Mouse (Mus musculus) kidney, adult 18-20 months (tissue): ENCODE data around the gene Ubl4b.
A peak's percentile ranks its signal among the peaks of the same experiment; 100 is the strongest.

Source experiments
- DNase-seq: peaks from one replicate; pipeline ENCODE4 v3.0.0; 2021

Gene Ubl4b

DNA sequence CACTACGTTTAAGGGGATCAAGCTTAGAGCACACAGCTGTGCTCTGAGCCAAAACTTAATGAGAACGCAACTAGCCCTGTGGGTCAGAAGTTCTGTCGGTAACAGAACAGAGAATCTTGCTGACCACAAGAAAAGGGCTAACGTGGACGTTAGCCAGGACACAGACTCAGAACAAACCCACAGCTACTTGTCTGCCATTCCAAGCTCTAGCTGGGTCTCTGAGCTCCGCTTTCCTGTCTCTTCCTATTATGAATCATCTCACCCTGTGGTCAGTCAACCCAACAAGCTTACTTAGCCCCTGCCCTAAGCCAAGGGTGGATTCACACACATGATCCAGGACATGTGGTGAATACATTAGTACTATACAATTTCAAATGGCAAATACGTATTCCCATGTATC lies 12.9 kb upstream of the Ubl4b start:
- no peak for DNase-seq

DNA sequence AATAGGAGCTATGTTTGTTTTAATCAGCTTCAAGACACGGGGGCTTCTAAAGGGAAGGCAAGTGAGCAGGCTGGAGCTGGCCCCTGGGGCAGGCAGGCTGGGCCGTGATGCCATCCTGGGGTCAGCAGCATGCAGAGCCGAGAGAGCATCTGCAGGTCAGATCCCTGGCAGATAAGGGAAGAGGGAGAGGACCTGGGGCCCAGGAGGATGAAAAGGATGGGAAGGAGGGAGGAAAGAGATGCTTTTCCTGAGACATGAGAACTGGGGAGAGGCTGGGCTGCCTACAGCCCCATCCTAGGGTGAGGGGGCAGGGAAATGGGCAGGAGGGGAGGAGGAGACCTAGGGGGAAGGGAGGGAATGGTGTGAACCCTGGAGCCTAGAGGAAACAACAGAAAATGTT lies 10.5 kb upstream of the Ubl4b start:
- no peak for DNase-seq

DNA sequence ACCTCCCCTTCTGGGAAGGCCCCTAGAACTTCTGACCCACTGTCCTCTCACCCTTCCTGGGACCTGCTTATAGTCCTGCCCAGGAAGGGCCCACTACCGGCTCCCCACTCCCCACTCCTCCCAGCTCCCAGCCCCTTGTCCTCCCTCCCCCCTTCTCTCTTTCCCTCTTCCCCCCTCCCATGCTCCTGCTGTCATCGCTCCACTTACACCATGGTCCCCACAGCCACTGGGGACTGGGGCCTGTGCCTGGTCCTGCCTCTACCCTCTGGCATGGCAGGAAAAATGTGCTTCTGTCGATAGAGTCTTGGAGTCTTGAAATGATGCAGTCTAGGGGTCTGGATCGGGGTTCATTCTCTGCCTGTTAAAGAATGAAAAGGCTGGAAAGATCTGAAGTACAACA lies 9.0 kb upstream of the Ubl4b start:
- DNase-seq: no peak

DNA sequence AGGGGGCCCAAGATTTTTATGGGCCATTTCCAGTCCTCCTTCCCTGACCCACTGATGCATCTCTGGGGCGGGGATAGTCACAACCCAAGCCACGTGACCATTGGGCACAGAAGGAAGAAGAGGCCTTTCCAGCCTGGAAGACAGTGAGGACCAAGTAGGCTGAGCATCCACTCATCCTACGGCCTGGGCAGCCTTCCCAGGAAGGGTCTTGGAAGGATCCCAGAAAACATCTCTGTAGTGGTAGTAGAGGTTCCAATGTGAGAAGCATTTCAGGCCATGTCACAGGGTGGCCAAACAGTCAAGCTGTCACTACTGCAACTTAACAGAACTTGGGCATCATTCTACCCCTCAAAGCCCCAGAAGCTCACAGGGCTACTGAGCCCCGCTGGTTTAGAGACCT lies 7.7 kb upstream of the Ubl4b start:
- no peak for DNase-seq

DNA sequence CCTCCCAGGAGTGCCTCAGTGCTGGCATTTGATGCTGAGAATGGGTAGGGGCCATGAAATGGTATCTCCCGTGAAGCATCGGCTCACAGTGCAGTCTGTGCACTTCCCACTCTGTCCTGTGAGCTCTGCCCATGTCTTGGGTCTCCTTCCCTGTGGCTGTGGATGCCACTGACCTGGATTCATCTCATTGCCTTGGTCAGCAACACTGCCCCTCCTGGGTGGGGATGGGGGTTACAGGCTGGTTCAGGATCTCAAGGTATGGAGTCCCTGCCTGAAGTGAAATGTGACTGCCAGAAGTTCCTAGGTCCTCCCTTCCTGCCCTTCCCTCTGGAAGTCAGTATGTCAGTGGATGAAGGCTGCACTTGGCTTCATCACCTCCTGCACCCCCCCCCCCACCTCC lies 7.2 kb upstream of the Ubl4b start:
- no peak for DNase-seq

DNA sequence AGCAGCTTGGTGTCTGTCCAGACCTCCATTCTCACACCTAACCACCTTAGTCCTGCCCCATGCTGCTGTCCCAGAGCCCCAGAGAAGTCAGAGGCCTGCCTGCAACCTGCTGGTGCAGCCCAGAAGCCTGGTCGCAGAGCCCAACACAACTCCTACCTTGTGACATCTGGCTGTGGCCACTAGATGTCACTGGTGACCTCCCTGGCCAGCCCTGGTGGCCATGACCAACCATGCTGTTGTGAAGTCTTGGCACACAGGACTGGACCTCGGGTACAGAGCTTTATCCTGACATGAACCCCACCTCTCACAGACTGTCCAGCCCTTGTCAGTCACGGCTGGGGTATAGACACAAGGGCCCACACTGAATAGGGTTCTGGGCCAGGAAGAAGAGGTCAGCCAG lies 4.3 kb upstream of the Ubl4b start:
- DNase-seq: peak; percentile 73

DNA sequence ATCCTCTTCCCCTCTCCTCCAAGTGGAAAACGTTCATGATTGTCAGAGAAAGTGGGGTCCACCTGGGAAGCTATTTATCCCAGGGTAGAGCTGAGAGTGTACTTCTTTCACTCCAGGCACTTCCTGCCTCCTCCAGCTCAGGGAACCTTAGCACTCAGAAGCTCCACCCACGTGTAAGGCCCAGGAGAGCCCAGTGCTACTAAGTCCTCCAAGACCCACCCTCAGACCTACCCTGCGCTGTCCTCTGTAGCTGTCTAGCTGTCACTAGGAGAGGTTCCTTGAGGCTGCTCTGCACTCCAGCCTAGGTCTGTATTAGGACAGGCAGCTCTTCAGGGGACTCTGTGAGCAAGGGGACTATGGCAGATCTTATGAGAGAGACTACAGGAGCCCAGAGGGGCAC lies 3.9 kb upstream of the Ubl4b start:
- no peak for DNase-seq

DNA sequence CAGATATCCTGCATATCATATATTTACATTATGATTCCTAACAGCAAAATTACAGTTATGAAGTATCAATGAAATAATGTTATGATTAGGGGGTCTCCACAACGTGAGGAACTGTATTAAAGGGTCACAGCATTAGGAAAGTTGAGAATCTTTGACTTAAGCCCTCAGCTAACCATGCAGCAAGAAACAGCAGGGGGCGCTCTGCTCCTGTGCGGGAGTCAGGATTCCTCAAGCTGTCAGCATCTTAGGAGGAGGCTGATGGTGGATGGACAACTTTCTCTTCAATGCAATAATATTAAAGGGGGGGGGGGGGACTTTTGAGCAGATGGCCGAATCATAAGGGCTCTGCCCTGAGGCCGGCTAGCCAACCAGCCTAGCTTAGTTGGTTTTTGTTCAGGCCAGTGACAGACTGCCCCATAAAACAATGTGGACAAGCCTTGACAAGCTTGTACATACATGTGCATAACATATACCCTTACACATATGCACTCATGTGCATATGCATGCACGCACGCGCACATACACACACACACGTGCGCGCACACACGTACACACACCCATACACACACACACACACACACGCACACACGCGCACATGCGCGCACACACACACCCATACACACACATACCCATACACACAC lies 4.3 kb downstream of the Ubl4b start:
- peak; percentile 70 for DNase-seq

DNA sequence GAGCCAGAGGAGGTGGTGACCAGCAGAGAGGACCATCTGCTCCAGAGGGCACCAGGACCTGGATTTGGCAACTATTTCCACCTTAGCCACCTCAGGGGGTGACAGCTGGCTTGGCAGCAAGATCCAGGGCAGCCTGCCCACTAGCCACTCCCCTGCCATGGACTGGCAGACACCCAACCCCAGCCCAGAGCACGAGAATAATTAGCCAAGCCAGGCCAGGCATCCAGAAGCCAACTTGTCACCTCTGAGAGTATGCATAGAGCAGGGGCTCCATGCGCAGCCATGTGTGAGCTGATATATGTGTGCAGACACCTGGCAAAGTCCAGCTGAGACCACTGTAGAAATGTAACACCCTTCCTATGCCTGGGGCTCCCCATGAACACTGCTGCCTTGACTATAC lies 7.9 kb downstream of the Ubl4b start:
- DNase-seq: peak; percentile 74

DNA sequence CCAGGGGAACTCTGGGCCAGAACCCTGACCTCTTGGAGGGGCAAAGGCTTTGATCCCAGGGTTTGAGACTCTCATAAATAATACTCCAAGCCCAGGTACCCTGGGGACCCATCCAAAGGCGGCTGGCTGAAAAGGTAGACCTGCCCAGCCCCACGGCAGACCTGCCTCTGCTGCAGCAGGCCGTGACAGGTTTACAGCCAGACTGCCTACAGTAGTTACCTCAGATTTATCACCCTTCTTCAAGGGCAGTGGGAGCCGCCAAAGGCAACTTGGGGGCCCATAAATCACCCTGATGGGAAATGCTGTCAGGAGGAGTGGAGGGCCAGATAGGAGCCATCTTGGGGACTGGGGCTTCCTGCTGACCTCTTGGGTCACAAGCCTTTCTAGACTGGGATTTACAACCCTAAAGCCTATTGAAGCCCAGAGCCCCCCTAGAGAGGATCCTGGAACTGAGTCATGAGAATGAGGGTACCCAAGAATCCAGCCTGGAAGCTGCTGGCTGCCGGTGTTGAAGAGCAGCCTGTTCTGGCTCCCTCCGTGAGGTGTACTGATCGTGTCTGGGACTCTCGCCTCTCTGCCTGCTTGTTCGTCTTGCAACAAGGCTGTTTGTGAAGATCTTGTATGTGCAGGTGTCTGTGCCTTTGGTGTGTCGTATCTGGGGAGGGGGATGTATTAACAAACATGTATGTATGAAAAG lies 9.0 kb downstream of the Ubl4b start:
- DNase-seq: no peak

DNA sequence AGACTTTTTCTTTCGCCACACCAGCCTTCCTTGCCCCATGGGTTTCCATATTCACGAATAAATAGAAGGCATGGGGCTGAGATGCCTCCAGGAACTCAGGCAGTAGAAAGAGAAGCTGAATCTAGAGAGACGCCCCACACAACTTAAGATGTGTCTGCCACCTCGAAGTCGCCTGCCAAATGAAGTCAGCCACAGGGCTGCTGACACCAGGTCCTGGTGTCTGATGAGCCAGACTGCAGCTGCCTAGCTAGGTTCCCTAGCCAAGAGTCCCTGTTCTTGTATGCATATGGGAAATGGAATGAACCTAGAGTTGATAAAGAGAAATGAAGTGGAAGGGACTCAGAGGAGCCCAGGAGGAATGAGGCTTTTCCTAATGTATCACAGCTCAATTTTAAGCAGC lies 9.6 kb downstream of the Ubl4b start:
- DNase-seq: no peak

DNA sequence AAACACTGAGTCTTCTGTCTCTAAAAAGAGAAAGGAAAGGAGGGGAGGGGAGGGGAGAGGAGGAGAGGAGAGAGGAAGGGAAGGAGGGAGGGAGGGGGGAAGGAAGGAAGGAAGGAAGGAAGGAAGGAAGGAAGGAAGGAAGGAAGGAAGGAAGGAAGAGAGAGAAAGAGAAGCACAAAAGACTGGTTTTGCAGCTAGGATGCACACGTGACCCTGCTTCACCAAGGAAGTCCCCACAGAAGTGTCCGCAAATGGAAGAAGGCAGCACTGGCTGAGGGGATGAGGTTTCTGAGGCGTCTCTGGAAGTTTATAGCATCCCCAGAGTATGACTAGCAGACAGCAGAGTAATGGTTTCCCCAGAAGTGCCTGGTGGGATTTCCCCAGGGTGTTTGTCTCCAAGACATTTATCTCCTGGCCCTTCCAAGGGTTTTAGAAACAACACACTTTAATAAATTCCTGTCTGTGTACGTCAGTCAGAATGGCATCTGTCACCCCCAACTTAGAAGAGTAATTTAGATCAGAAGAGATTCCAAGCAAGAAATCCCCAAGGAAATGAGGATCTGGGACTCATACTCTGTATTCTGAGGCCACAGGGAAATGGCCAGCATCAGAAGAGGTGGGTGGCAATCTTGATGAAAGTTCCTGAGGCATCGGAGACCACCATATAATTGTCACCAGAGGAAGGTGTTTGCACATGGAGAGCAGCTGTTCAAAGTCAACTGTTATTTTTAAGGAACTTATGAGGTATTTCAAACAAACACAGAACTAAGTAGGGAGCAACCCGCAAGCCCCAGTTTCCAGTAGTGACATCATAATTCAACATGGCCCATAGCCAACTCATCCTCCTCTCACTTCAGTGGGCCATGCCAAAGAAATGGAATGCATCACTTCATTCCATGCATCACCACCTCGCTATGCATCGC lies 11.5 kb downstream of the Ubl4b start:
- DNase-seq: no peak

DNA sequence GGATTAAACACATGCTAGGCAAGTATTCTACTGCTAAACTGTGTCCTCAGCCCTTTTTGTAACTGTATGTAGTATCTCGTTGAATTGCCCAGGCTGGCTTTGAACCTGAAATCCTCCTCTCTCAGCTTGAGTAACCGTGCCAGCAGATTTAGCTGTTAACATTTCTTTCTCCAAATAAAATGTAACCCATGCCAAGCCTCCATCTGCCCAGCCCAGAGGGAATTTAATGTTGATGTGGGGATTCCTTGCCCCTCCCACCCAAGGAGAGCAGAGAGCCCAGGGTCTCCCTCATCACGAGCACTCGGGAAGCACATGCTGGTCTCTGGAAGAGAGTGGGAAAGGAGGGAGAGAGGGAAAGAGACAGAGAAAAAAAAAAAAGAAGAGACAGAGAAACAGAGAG lies 12.3 kb downstream of the Ubl4b start:
- no peak for DNase-seq

DNA sequence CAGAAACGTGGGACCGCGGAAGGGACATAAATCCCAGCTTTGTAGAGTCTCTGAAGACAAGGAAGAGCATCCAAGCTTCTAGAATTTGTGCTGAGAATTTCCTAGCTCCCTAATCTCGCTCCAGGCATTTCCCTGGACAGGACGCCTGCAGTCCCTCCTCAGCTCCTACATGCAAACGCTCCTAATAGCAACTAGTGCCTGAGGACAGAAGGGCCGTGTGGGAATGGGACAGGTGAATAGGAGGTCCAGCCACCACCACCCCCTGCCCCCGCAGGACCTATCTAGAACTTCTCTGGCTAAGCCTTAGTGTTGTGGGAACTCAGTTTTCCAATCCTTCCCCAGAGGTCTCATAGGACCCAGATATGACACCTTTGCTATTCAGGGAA lies 17.4 kb downstream of the Ubl4b start:
- DNase-seq: no peak

DNA sequence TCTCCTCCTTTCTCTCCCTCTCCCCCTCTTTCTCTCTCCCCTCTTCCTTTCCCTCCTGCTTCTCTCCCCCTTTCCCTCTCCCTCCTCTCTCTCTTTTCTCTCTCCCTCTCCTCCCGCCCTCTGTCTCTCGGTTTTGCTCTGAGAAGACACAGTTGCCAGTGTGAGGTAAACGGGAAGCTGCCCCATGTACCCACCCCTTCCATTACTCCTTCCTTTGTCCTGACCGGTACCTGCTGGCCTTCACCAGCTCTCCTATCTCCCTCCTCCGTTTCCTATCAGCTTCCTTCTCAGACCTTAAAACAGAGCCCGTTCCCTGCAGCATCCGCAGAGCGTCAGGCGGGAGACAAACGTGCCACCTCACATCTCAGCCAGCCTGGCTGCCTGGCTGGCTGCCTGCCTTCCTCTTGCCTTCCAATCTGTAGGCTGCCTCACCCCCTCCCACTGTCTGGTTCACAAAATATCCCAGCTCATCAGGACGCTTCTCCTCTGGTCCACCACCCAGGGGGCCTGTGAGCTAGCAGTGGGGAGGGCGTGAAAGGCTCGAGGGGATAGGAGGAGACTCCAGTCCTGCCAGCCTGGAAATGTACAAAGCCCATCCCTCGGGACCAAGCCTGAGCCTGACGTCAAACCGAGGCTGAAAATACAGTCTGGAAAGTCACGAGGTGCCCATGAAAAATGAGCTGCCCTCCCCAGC lies 17.9 kb downstream of the Ubl4b start:
- DNase-seq: no peak

DNA sequence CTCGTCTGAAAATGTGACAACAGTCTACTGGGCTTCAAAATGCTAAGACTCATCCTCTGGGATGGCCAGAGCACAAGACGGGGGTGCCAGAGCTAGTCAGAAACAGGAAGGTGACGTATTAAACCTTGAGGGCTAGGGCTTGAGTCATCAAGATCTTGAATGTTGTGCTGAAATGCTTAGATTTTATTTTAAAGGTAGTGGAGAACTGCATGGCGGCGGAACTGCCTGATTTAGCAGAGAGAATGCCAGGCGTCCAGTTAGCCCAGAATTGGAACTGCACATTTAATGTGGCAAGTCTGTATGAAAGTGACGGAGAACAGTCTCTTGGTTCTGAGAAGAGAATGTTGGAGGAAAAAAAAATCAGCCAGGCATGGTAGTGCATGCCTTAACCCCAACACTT lies 19.9 kb downstream of the Ubl4b start:
- no peak for DNase-seq

DNA sequence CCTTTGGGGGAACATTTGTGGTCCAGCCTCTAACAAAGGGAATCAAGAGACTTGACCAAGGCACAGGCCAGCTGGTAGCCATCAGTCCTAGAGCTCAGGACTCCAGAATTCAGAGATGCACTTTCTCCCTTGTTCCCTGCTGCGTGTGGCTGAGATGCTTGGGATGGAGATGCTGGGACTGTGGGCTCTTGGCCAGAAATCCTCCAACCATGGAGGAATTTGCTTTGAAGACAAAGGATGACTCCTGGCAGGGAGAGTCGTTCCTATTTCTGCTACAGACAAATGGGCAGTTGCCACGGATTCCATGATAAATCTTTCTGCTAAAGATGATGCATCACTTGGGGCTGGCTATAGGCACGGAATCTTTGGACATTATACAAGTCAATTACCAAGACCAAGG lies 21.3 kb downstream of the Ubl4b start:
- DNase-seq: no peak

DNA sequence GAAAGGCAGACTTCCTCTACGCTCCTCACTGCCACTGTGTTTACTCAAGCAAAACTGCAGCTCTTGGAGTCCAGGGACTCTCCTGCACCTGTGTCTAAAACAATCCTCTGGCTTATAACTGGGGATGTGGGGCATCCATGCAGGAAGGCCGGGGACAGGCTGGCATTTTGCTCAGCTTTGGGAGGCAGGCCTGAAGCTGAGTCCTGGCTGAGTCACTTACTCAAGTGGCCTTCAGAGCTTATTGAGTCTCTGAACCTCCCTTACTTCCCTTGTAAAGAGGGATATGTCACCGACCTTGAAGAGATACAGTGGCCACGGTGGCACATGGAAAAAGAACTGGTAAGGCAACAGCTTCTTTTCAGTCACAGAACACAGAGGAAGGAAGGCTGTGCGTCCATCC lies 24.3 kb downstream of the Ubl4b start:
- DNase-seq: no peak

DNA sequence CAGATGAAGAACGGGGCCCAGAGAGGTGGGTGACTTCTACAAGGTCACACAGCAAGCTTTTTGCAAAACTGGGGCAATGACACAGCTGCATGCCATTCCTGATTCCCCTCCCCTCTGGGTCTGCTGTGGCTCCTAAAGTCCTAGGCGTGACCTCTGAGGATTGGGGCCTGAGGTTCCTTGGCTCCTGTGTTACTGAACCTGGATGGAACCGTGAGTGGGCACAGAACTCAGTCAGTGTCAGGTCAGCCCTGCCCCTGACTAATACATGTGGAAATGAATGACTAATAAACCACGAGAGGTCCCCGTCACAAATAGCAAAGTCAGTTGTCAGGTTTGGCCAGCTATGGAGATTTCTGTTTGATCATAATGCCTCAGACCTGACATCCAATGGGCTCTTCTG lies 25.7 kb downstream of the Ubl4b start:
- DNase-seq: no peak

DNA sequence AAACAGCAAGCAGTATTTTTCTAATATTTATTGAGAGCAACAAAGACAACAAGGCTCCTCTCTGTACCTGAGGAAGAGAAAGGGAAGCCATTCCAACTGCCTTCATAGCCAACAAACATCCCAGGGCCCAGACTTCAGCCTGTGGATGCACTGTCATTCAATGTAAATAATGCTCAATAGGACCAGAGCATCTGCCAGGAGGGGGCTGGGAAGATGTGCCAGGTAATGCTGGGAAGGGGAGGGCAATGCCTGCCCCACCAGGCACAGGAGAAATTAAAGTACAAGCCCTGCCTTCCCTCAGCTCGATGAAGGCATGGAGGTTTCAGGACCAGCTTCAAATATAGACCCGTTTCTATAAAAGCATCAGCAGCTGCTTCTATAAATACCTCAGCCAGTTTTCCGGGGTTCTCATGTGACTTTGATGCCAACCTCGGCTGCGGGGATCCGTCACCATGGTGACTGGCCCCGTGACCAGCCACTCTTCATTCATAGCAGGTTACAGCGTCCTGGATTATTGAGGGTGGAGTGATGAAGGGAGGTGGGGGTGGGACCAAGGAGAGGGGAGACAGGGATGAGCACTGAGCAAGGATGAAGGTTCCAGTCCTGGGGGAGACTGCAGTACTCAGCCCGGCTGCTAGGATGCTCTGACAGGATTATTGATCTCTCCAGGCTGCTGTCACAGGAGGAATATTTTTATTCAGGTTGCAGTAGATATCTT lies 26.3 kb downstream of the Ubl4b start:
- DNase-seq: no peak

DNA sequence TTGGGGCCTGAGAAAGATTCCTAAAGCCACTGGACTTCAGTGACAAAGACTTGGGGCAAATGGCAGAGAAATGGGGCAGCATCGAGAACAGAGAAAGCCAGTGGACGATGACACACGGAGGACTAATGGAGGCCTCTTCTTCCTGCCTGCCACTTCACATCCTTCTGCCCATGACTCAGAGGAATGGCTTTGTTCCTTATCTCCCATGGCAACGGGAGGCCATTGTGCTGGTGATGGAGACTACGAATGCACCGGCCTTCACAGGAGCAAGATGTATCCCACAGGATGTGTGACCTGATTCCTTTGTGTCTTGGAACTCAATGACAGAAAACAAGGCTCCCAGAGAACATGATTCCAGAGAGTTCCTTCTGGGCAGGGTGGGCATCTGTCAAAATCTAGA lies 30.3 kb downstream of the Ubl4b start:
- DNase-seq: no peak

DNA sequence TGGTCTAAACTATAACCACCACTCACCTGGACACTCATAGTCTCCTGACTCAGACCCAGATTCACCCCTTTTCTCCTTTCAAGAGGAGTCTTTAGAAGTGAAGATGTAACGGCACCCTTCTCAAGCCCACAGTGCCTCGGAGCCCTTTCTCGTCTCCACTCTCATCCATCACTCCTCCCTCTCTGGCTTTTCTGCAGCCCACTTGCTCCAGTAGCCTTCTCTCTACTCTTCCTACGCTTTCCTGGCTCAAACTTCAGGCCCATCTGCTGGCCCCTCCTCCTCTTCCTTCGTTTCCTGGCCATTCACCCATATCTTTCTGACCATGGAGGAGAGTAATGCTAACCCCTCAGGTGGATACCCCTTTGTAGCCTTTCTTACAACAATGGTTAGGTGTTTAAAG lies 33.9 kb downstream of the Ubl4b start:
- no peak for DNase-seq

DNA sequence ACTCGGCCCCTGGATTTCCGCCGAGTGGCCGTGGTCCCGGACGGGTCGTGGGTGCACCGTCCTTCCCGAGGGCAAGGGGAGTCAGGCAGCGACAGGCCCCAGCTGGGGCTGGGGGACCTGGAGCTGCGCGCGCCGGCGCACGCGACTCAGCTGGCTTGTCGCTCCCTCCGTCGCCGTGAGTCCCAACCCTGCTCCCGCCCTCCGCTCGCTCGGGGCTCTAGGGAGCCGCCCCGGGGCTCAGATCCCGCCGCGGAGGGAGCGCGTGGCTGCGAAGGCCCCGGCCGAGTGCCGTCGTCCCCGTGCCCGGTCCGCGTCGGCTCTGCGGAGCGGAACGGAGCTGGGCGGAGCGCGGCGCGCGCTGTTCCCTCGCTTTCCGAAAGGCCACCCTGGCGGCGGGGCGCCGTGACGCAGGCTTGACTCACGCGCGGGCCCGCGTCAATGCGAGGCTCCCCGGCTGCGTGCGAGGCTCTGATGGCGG lies 37.2 kb downstream of the Ubl4b start, which contains the start of gene Slc6a17:
Gene Slc6a17, minus strand, starts transcription at position 388 of the 478 bp plus-strand sequence.
- peak; percentile 69 for DNase-seq
